Mouse (Mus musculus) heart, embryonic 10.5 days (tissue): ENCODE results near the gene Cs. TPM values are rescaled to one million over a fixed set of nuclear protein-coding genes. Genes with fewer than 3 reads are reported as not detected.
A peak's percentile ranks its signal among the peaks of the same experiment; 100 is the strongest.

ENCODE experiments used
- DNase-seq: peaks from one replicate; pipeline ENCODE4 v3.0.0-alpha.2; 2017; ENCODE audit warnings: low spot score
- H3K27ac ChIP-seq: fragments of 300-500 bp; sonication (generic); 2 replicates; pipeline ENCODE4 v1.5.1; 2016; ENCODE audit warnings: mild to moderate bottlenecking
- H3K27me3 ChIP-seq: fragments of 300-500 bp; sonication (generic); 2 replicates; pipeline ENCODE4 v1.6.1; 2016; ENCODE audit warnings: mild to moderate bottlenecking; ENCODE audit not compliant: poor library complexity, insufficient read depth, severe bottlenecking
- H3K36me3 ChIP-seq: fragments of 300-500 bp; sonication (generic); 2 replicates; pipeline ENCODE4 v1.6.1; 2016; ENCODE audit warnings: mild to moderate bottlenecking, moderate library complexity
- H3K4me1 ChIP-seq: fragments of 300-500 bp; sonication (generic); 2 replicates; pipeline ENCODE4 v1.6.1; 2016; ENCODE audit warnings: mild to moderate bottlenecking
- H3K4me3 ChIP-seq: fragments of 300-500 bp; sonication (generic); 2 replicates; pipeline ENCODE4 v1.5.1; 2016; ENCODE audit warnings: mild to moderate bottlenecking, moderate library complexity
- H3K9me3 ChIP-seq: fragments of 300-500 bp; sonication (generic); 2 replicates; pipeline ENCODE4 v1.6.1; 2016; ENCODE audit warnings: mild to moderate bottlenecking, moderate library complexity
- WGBS: fragments of 180-500 bp; shearing (Covaris S2); methylation state at CpG from one replicate; pipeline ENCODE4 v1.1.7; 2016; 5-methylcytosine and 5-hydroxymethylcytosine counted together
- polyA plus RNA-seq: library from polyadenylated mRNA; unstranded; fragments of >200 nt; fragmentation: Nextera tagmentation; extraction: Ambion mirVana; gene quantifications from 2 replicates; pipeline ENCODE4 v1.2.1, GENCODE M21; 2016

Gene Cs
- polyA plus RNA-seq, 1 experiment from 2014 or later: 347 TPM

DNA sequence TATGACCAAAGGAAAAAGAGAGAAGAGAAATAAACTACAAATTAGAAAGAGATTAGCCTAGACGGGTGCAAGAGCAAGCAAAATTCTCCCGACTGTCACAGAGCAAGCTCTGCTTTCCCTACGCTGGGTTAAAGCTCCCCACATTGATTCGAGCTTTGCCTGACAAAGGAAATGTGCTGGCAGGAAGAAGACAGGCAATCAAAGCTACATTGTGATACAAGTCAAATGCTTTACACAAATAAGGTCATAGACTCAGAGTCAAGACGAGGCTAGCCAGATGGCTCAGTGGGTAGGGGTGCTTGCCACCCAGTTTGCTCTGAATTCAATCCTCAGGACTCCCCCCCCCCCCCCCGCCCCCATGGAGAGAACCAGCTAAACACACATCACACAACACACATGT, 32.5 kb downstream of the Cs start:
- 61% methylated on average over 5 of the region's 6 CpGs for WGBS
- no peak overlapping the region for H3K27ac ChIP-seq
- H3K36me3 ChIP-seq: peaks cover 6% of the 10 kb centered on the region
- peaks cover 29% of the 10 kb centered on the region for H3K4me1 ChIP-seq
- no peaks in the 10 kb centered on the region for H3K27me3 ChIP-seq
- no peak for DNase-seq
- no peaks in the 10 kb centered on the region for H3K9me3 ChIP-seq
- H3K4me3 ChIP-seq: no peak overlapping the region

DNA sequence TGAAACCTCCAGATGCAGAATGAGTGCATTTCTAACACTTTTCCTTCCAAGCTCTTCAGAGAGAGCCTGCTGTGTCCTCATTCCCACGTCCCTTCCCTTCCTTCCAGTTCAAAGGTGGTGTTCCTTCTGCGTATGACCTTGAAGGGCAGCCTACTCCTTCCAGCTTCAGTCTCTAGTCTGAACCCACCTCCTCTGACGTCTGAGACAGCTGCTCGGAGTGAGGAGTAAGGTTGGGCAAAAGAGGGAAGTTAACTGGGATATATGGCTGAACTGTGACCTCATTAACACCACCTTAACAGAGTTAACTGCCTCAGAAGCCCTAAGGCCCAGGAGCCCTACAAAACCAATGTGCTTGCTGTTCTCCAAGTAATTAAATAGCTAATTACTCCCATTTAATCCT, 33.1 kb downstream of the Cs start:
- no peak overlapping the region for H3K27ac ChIP-seq
- H3K9me3 ChIP-seq: no peaks in the 10 kb centered on the region
- peaks cover 29% of the 10 kb centered on the region for H3K4me1 ChIP-seq
- H3K27me3 ChIP-seq: no peaks in the 10 kb centered on the region
- 54% methylated on average over 4 of the region's 4 CpGs for WGBS
- H3K36me3 ChIP-seq: peaks cover under 1% of the 10 kb centered on the region; the same call in 1 of the 2 replicates
- no peak for DNase-seq
- H3K4me3 ChIP-seq: no peak overlapping the region

GRCm38 (mm10) chr10:128372142-128372541, 34.6 kb downstream of the Cs start:
- H3K4me3 ChIP-seq: no peak overlapping the region
- H3K36me3 ChIP-seq: no peaks in the 10 kb centered on the region
- no peak overlapping the region for H3K27ac ChIP-seq
- no peaks in the 10 kb centered on the region for H3K27me3 ChIP-seq
- 80% methylated on average over 5 of the region's 5 CpGs for WGBS
- peaks cover 40% of the 10 kb centered on the region for H3K4me1 ChIP-seq
- H3K9me3 ChIP-seq: no peaks in the 10 kb centered on the region
- no peak for DNase-seq

- Histone ChIP-seq H3K36me3 (no peaks in the 10 kb centered on the region), H3K27me3 (no peaks in the 10 kb centered on the region), H3K4me3 (0 out of 2 replicates have a peak overlapping the region, but pooled peaks have one; percentile 5), H3K27ac (peak overlapping the region; percentile 29; the same call in 1 of the 2 replicates), H3K9me3 (no peaks in the 10 kb centered on the region), H3K4me1 (peaks cover 39% of the 10 kb centered on the region)
- WGBS: 54% methylated on average over 6 of the region's 6 CpGs
- DNase-seq: no peak
Measured at GRCm38 (mm10) chr10:128372989-128373748, 35.6 kb downstream of the Cs start.

GRCm38 (mm10) chr10:128374393-128374792, 36.9 kb downstream of the Cs start:
- H3K9me3 ChIP-seq: no peaks in the 10 kb centered on the region
- no peaks in the 10 kb centered on the region for H3K27me3 ChIP-seq
- DNase-seq: no peak
- H3K4me3 ChIP-seq: no peak overlapping the region
- WGBS: 79% methylated on average over 6 of the region's 6 CpGs
- peaks cover 12% of the 10 kb centered on the region for H3K36me3 ChIP-seq
- H3K4me1 ChIP-seq: peaks cover 43% of the 10 kb centered on the region
- H3K27ac ChIP-seq: no peak overlapping the region

DNA sequence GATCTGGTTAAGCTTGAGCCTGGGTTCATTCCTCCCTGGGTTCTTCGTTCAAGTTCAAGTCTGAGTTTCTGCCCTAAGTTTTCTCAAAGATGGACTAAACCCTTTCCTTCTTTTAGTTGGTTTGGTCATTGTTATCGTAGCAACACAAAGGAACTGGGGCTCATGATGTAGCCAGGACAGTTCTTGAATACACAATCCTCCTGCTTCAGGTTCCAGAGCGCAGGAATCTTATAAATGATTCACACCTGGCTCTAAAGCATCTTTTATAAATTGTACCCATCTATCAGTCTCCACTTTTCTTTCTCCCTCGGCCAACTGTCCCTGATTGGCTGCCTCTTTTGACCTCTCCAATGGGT, 38.5 kb downstream of the Cs start:
- Histone ChIP-seq H3K4me1 (peaks cover 37% of the 10 kb centered on the region), H3K27me3 (no peaks in the 10 kb centered on the region), H3K4me3 (peak overlapping the region; percentile 100), H3K27ac (peak overlapping the region; percentile 99), H3K9me3 (no peaks in the 10 kb centered on the region), H3K36me3 (peaks cover 28% of the 10 kb centered on the region)
- 47% methylated on average over 4 of the region's 4 CpGs for WGBS
- DNase-seq: no peak

DNA sequence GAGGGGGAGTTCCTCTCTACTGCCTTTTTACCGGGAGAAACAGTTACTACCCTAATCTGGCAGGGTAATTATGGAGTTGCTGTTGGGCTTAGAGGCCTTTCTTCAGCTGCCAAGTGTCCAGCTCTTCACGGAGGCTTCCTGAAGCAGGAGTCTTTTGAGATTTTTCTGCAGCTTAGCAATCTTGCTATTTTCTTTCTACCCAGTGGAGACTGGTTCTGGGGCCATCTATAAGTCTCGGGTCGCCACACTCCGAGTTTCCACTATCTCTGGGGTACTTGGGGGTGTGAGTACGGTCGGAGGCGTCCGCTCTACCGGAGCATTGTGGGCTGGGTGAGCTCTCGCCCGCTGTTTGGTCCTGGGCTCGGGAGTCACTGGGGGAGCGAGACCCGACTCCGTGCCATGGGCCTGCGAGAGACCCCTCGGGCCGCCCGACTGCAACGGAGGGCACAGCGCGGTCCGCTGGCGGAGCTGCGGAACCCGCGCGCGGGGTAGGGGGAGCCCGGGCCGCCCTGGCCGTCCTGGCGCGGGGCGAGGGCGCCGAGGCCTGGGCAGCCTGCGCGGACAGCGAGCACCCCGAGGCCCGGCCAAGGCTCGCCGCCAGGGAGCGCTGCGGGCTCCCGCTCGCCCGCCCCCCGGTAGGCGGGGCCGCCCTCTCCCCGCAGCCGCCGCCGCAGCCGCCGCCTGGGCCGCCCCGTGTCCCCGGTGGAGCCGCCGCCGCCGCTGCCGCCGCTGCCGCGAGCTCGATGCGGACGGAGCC, 39.1 kb downstream of the Cs start, which contains the start of gene Ankrd52:
Gene Ankrd52 (plus strand): TSS at position 661 of the 757 bp plus-strand sequence.
- Histone ChIP-seq H3K4me3 (peak within 1 kb of the TSS; percentile 100), H3K36me3 (peaks cover 34% of the 10 kb centered on the region), H3K9me3 (no peaks in the 10 kb centered on the region), H3K27me3 (no peaks in the 10 kb centered on the region), H3K27ac (peak within 1 kb of the TSS; percentile 99), H3K4me1 (peaks cover 37% of the 10 kb centered on the region)
- 1% methylated on average over 59 of the region's 73 CpGs for WGBS
- peak; percentile 92 for DNase-seq

- WGBS: under 1% methylated on average over 46 of the region's 47 CpGs
Measured at GRCm38 (mm10) chr10:128377222-128377939, 39.8 kb downstream of the Cs start.

DNA sequence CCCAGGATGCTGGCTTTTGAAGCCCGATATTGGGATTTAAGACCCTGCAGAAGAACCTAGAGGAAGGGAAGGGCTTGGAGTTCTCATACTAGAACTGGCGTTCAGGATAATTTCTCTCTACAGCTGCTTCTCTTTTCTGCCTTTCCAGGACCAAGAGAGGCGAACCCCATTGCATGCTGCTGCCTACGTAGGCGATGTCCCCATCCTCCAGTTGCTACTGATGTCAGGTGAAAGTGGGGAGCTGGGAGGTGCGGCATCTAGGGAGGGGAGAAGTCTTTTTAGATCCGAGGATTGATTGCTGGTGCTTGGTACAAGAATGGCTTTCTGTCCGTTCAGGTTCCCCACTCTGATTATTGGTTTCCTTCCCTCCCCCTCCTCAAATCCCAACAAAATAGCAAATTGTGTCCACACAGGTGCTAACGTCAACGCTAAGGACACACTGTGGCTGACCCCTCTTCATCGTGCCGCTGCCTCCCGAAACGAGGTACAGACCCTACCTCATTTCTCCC, 40.5 kb downstream of the Cs start:
- Histone ChIP-seq H3K27ac (peak overlapping the region; percentile 99), H3K36me3 (peaks cover 47% of the 10 kb centered on the region), H3K27me3 (no peaks in the 10 kb centered on the region), H3K9me3 (no peaks in the 10 kb centered on the region), H3K4me3 (peak overlapping the region; percentile 100), H3K4me1 (peaks cover 35% of the 10 kb centered on the region)
- WGBS: 57% methylated on average over 14 of the region's 14 CpGs
- no peak for DNase-seq

More at GRCm38 (mm10) chr10:128377222-128377939, 39.8 kb downstream of the Cs start:
- no peaks in the 10 kb centered on the region for H3K27me3 ChIP-seq
- H3K27ac ChIP-seq: peak overlapping the region; percentile 99
- H3K9me3 ChIP-seq: no peaks in the 10 kb centered on the region
- H3K36me3 ChIP-seq: peaks cover 41% of the 10 kb centered on the region
- peaks cover 37% of the 10 kb centered on the region for H3K4me1 ChIP-seq
- peak overlapping the region; percentile 100 for H3K4me3 ChIP-seq
- DNase-seq: no peak

DNA sequence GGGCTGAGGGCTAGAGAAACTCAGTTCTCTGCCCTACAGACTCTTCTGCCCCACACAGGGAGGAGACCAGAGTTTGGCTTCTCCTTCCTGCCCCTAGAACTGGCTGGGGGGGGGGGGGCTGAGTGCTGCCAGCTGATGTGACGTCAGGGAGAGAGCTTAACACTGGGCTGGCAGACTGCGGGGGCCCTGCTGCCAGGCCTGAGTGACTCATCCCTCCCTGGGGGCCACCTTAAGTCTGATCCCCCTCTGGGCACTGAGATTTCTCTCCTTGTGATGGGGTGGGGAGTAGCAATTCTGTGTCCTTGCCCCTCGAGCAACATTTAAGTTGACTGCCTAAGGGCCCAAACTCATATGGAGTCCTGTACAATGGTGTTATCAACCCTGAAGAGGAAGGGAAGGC, 40.9 kb downstream of the Cs start:
- H3K4me3 ChIP-seq: peak overlapping the region; percentile 100
- H3K27ac ChIP-seq: 0 out of 2 replicates have a peak overlapping the region, but pooled peaks have one; percentile 99

DNA sequence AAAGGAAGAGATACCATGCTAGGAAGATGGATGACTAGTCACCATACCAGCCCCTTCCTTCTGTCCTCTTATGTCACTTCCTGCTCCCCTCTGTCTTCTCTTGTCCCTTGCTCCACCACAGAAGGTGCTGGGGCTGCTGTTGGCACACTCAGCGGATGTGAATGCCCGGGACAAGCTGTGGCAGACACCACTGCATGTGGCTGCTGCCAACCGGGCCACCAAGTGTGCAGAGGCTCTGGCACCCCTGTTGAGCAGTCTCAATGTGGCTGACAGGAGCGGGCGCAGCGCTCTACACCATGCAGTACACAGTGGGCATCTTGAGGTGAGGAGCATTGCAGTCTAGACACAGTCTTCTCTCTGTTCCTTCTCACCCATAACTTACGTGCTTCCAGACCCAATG, 41.7 kb downstream of the Cs start:
- Histone ChIP-seq H3K4me3 (no peak overlapping the region), H3K27me3 (no peaks in the 10 kb centered on the region), H3K4me1 (peaks cover 29% of the 10 kb centered on the region), H3K27ac (no peak overlapping the region), H3K9me3 (no peaks in the 10 kb centered on the region), H3K36me3 (peaks cover 60% of the 10 kb centered on the region)
- no peak for DNase-seq
- WGBS: 94% methylated on average over 7 of the region's 7 CpGs

More for the DNA sequence above, 40.9 kb downstream of the Cs start:
- Histone ChIP-seq H3K27me3 (no peaks in the 10 kb centered on the region), H3K4me1 (peaks cover 30% of the 10 kb centered on the region), H3K36me3 (peaks cover 52% of the 10 kb centered on the region), H3K9me3 (no peaks in the 10 kb centered on the region)
- 69% methylated on average over 3 of the region's 3 CpGs for WGBS
- no peak for DNase-seq

GRCm38 (mm10) chr10:128380565-128380964, 43.0 kb downstream of the Cs start:
- peak; percentile 67 for DNase-seq
- Histone ChIP-seq H3K4me3 (no peak overlapping the region), H3K9me3 (no peaks in the 10 kb centered on the region), H3K27me3 (no peaks in the 10 kb centered on the region), H3K27ac (no peak overlapping the region), H3K36me3 (peaks cover 73% of the 10 kb centered on the region), H3K4me1 (peaks cover 29% of the 10 kb centered on the region)
- WGBS: 83% methylated on average over 5 of the region's 5 CpGs
